Mouse (Mus musculus) cerebellum, adult 11-12 months (tissue): ENCODE measurements around the gene Mgmt.

Source experiments
- DNase-seq: peaks from one replicate; pipeline ENCODE4 v3.0.0; 2022

Mgmt gene

GRCm38 (mm10) chr7:136894106-136894986 lies at the start of gene Mgmt:
TSS of gene Mgmt (plus strand) at chr7:136894614.
- DNase-seq = peak; percentile 54

- DNase-seq = no peak
Measured at GRCm38 (mm10) chr7:136844835-136845234, 49.6 kb upstream of the Mgmt start.

DNA sequence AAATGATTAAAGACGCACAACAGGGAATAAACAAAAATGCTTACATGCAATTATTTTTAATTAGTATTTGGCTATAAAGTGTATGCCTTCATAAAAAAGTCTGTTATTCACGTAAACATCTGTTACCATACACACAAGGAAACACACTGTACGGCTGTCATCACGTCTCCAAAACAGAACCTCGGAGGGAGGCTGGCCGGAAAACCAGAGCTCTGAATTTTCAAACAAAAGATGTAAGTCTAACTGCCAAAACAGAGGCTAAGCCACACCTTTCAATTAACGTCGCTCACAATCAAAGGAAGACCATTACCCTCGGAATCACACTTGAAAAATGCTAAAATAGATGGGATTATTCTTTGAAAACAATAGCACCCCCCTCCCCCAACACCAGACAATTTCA lies 49.1 kb upstream of the Mgmt start:
- no peak for DNase-seq

DNA sequence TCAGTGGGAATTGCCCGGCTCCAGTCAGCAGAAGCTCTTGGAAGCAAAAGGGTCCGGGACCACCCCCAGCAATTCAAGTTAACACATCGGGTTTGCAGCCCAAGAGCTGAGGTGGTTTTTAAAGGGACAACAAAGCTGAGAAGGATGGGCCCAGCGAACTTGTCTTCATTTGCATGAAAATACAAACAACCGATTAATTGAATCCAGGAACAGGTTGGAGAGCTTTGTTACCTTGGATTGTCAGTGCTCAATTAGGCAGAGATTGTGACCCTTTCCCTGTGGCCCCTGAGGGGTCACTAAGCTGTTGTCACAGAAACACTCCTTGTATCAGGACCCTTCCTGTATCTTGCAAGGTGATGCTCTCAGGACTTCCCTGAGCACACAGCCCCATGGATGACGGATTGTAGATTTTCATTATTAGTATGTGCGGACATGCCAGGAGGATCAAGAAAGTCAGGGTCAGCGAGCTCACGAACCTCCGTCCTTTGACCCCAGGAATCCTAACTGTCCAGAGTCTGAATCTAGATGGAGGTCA lies 48.3 kb upstream of the Mgmt start:
- no peak for DNase-seq

GRCm38 (mm10) chr7:136847601-136848000 lies 46.8 kb upstream of the Mgmt start:
- DNase-seq = no peak

DNA sequence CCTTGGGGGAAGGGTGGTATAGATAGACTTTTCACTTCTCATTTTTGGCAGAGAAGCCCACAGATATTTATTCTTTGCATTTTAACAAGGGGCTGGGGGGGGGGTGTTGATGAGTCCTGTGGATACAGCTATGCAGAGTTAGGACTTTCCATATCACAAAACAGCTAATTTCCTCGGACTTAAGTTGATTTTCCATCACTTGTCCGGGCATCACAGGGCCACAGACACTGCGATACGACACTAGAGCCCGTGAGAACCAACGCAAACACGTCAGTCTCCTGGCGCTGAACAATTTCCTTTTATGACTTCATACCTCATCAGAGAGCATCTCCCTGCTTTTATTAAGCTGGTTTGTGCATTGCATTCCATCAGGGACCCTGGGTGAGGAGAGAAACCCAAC lies 45.7 kb upstream of the Mgmt start:
- DNase-seq = no peak

GRCm38 (mm10) chr7:136849811-136850210 lies 44.6 kb upstream of the Mgmt start:
- no peak for DNase-seq

GRCm38 (mm10) chr7:136850339-136850738 lies 44.1 kb upstream of the Mgmt start:
- no peak for DNase-seq

DNA sequence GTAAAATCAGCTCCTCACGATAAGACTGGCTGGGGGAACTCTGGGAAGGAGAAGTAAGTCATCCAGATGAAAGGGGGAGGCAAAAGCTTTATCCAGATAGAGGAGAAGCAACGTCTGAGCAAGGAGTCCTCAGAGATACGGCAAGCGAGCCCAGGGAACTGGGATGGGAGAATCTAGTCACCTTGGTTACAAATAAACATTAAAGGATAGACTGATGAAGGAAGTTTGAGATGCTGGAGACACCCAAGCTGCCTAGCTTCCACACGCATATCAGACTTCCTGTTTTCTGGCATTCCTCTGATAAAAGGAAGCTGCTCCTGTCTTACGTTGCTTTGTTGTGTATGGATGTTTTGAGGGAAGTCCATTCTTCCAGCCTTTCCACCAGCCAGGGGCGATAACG lies 42.5 kb upstream of the Mgmt start:
- DNase-seq = no peak

DNA sequence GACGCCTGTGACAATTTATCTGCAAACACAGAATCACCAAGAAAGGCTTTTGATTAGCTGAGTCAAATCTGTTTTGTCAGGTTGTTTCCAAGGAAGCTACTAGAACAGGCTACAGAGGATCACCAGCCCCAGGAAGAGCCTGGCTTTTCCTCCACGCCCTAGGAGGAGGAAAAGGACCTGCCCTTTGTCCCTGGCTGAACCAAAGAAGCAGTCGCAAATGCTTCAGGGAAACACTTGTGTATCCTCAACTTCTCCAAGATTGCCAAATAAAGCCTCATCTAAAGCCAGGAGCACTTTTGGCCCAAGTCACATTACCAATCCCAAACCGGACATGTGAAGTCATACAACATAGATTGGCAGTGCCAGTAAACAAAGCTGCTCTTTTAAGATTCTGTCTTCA lies 41.7 kb upstream of the Mgmt start:
- no peak for DNase-seq

GRCm38 (mm10) chr7:136864677-136865463 lies 29.5 kb upstream of the Mgmt start:
- DNase-seq = no peak

- no peak for DNase-seq
Measured at GRCm38 (mm10) chr7:136865876-136866275, 28.5 kb upstream of the Mgmt start.

- DNase-seq = no peak
Measured at GRCm38 (mm10) chr7:136866535-136866934, 27.9 kb upstream of the Mgmt start.

DNA sequence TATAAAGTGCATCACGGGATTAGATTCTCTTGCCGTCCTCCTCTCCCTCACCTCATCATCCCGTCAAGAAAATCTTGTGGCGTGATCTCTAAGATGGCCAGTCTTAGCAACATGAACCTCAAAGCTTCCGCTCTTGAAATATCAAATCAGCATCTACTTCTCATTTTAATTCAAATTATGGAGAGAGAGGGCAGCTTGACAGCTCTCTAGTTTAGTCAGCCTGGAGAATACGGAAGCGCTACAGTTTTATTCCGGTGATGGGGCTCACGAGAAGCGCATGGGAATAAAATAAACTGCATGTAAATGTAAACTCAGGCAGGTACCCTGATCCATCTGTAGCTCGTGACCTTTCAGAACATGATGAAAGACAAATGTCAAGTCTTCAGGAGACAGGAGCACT lies 22.9 kb upstream of the Mgmt start:
- no peak for DNase-seq

DNA sequence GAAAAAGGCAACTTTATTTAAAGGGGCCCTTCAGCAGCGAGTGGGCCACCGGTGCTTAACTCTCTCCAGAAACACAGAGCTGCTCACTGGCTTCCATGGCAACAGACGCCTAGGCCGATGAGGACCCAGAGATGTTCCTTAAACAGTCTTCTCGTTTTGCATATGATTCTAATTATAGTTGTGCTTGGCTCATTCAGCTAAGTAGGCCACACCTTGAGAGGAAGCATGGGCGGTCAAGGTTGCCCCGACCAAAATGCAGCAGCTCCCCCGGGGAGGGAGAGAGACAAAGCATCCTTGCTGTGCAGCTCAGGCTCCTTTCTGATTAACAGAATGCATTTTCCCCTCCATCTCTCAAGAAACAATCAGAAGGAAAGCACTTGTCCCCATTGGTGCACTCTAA lies 22.4 kb upstream of the Mgmt start:
- DNase-seq = no peak

- no peak for DNase-seq
Measured at GRCm38 (mm10) chr7:136874396-136874795, 20.0 kb upstream of the Mgmt start.

- no peak for DNase-seq
Measured at GRCm38 (mm10) chr7:136880386-136880785, 14.0 kb upstream of the Mgmt start.

- no peak for DNase-seq
Measured at GRCm38 (mm10) chr7:136888161-136888560, 6.3 kb upstream of the Mgmt start.

DNA sequence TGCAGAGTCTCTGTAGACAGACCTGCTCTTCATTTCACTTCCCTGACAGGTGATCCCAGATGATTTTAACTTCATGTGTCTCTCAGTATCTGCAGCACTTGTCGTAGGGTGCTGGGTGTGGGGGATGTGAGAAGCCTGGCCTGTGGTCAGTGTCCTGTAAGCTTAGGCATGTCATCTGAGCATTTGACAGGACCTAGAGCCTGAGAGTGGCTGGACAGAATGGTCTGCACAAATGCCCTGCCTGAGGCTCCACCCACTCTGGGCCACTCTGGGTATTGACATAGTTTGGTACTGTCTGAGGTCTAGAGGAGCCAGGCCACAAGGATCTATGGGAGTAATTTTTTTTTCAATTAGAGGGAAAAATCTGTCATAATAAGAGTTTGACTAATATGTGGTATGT lies 942 bp downstream of the Mgmt start:
- DNase-seq = no peak

DNA sequence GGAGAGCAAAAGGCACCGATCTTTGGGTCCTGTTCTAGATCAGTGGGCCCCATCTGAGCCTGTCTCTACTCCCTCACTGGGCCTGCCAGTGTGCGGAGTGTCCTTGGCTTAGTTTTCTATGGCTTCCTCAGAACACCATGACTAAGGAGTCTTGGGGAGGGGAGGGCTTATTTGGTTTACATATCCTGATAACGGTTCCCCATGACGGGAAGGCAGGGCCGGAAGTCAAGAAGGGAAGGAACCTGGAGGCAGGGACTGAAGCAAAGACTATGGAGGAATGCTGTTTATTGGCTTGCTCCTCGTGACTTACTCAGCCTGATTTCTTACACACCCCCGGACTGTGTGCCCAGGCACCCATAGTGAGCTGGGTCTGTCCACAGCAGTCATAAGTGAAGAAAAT lies 1.4 kb downstream of the Mgmt start:
- no peak for DNase-seq

GRCm38 (mm10) chr7:136897481-136897880 lies 3.1 kb downstream of the Mgmt start:
- DNase-seq = no peak

GRCm38 (mm10) chr7:136898005-136898404 lies 3.6 kb downstream of the Mgmt start:
- DNase-seq = no peak

- DNase-seq = no peak
Measured at GRCm38 (mm10) chr7:136908616-136909144, 14.3 kb downstream of the Mgmt start.

GRCm38 (mm10) chr7:136912901-136913300 lies 18.5 kb downstream of the Mgmt start:
- no peak for DNase-seq
